Mouse (Mus musculus): ENCODE measurements around the gene Zcrb1.

- TF ChIP-seq EP300 (IDR thresholded peaks at IDR 0.05; ENCODE audit: low read depth) (no peak), CTCF (IDR thresholded peaks at IDR 0.05; ENCODE audit: low read depth) (no peak)
These were observed 16.8 kb downstream of the Zcrb1 start for GRCm38 (mm10) chr15:93381337-93381736.

Measured in heart, postnatal 0 days (tissue).